Mouse (Mus musculus): ENCODE data around the gene Tnfrsf13b. TPM values are rescaled to one million over a fixed set of nuclear protein-coding genes. Genes with fewer than 3 reads are reported as not detected.
"Not testable (repeated sequence)": the region's sequence is repeated elsewhere in the genome, so short reads cannot be mapped to it uniquely, and the experiment has no call there.

Tnfrsf13b gene
- total and polyA plus RNA-seq, 2 experiments from 2014 or later, result 1.4 to 4.2 TPM

- Histone ChIP-seq H3K9me3 (ENCODE audit: low read length) (no peaks in the 10 kb centered on the region), H3K9ac (no peak overlapping the region), H3K4me1 (ENCODE audit: insufficient read depth) (no peaks in the 10 kb centered on the region), H3K27ac (ENCODE audit: low read depth, low read length) (no peak overlapping the region), H3K4me3 (ENCODE audit: low read depth, low read length) (no peak overlapping the region), H3K27me3 (ENCODE audit: insufficient read depth, low read length) (no peaks in the 10 kb centered on the region), H3K4me2 (ENCODE audit: low read depth) (no peak overlapping the region), H3K36me3 (ENCODE audit: insufficient read depth) (no peaks in the 10 kb centered on the region)
- DNase-seq, result no peak
- no peak for TF ChIP-seq CTCF (IDR thresholded peaks at IDR 0.05; ENCODE audit: low read depth)
- ATAC-seq, result no peak
Measured at GRCm38 (mm10) chr11:61181624-61182023, 55.1 kb downstream of the Tnfrsf13b start.

- H3K36me3 ChIP-seq (ENCODE audit: insufficient read depth), result no peaks in the 10 kb centered on the region
- no peak overlapping the region for H3K4me3 ChIP-seq (ENCODE audit: low read depth, low read length)
- no peak for TF ChIP-seq CTCF (IDR thresholded peaks at IDR 0.05; ENCODE audit: low read depth)
- no peaks in the 10 kb centered on the region for H3K9me3 ChIP-seq (ENCODE audit: low read length)
- no peaks in the 10 kb centered on the region for H3K4me1 ChIP-seq (ENCODE audit: insufficient read depth)
- ATAC-seq (no peak), DNase-seq (no peak)
- no peaks in the 10 kb centered on the region for H3K27me3 ChIP-seq (ENCODE audit: insufficient read depth, low read length)
- H3K9ac ChIP-seq, result no peak overlapping the region
- H3K27ac ChIP-seq (ENCODE audit: low read depth, low read length), result no peak overlapping the region
- 50% methylated on average over 1 of the region's 1 CpGs for WGBS
- H3K4me2 ChIP-seq (ENCODE audit: low read depth), result no peak overlapping the region
Measured at GRCm38 (mm10) chr11:61183820-61184219, 57.3 kb downstream of the Tnfrsf13b start.

- Histone ChIP-seq H3K9ac (no peak overlapping the region), H3K4me3 (ENCODE audit: low read depth, low read length) (no peak overlapping the region), H3K4me2 (ENCODE audit: low read depth) (no peak overlapping the region), H3K27ac (ENCODE audit: low read depth, low read length) (no peak overlapping the region), H3K9me3 (ENCODE audit: low read length) (no peaks in the 10 kb centered on the region), H3K4me1 (ENCODE audit: insufficient read depth) (no peaks in the 10 kb centered on the region), H3K27me3 (ENCODE audit: insufficient read depth, low read length) (no peaks in the 10 kb centered on the region), H3K36me3 (ENCODE audit: insufficient read depth) (no peaks in the 10 kb centered on the region)
- DNase-seq (peak; percentile 59), ATAC-seq (peak; percentile 72)
- WGBS, result 42% methylated on average over 2 of the region's 2 CpGs
- TF ChIP-seq CTCF (IDR thresholded peaks at IDR 0.05; ENCODE audit: low read depth), result no peak
Measured at GRCm38 (mm10) chr11:61190776-61191175, 64.2 kb downstream of the Tnfrsf13b start.

GRCm38 (mm10) chr11:61192123-61192522, 65.6 kb downstream of the Tnfrsf13b start:
- not testable (repeated sequence) for H3K27ac ChIP-seq (ENCODE audit: low read depth, low read length); H3K36me3 ChIP-seq (ENCODE audit: insufficient read depth); H3K9me3 ChIP-seq (ENCODE audit: low read length); H3K4me2 ChIP-seq (ENCODE audit: low read depth); ATAC-seq; H3K9ac ChIP-seq; H3K4me3 ChIP-seq (ENCODE audit: low read depth, low read length); H3K27me3 ChIP-seq (ENCODE audit: insufficient read depth, low read length); H3K4me1 ChIP-seq (ENCODE audit: insufficient read depth); DNase-seq
- 87% methylated on average over 7 of the region's 10 CpGs for WGBS

GRCm38 (mm10) chr11:61192779-61193178, 66.2 kb downstream of the Tnfrsf13b start:
- H3K9me3 ChIP-seq (ENCODE audit: low read length), result no peaks in the 10 kb centered on the region
- no peak overlapping the region for H3K4me2 ChIP-seq (ENCODE audit: low read depth)
- TF ChIP-seq CTCF (IDR thresholded peaks at IDR 0.05; ENCODE audit: low read depth), result no peak
- no peak overlapping the region for H3K9ac ChIP-seq
- H3K4me3 ChIP-seq (ENCODE audit: low read depth, low read length), result no peak overlapping the region
- H3K27ac ChIP-seq (ENCODE audit: low read depth, low read length), result no peak overlapping the region
- no peaks in the 10 kb centered on the region for H3K27me3 ChIP-seq (ENCODE audit: insufficient read depth, low read length)
- H3K4me1 ChIP-seq (ENCODE audit: insufficient read depth), result no peaks in the 10 kb centered on the region
- DNase-seq, result no peak
- ATAC-seq, result no peak
- H3K36me3 ChIP-seq (ENCODE audit: insufficient read depth), result no peaks in the 10 kb centered on the region
- WGBS, result 87% methylated on average over 2 of the region's 2 CpGs

- ATAC-seq, result peak; percentile 86
- 10% methylated on average over 9 of the region's 9 CpGs for WGBS
Measured at GRCm38 (mm10) chr11:61193392-61193791, 66.8 kb downstream of the Tnfrsf13b start.

GRCm38 (mm10) chr11:61196616-61197353, 70.2 kb downstream of the Tnfrsf13b start:
- no peak for DNase-seq
- no peaks in the 10 kb centered on the region for H3K9me3 ChIP-seq (ENCODE audit: low read length)
- no peaks in the 10 kb centered on the region for H3K27me3 ChIP-seq (ENCODE audit: insufficient read depth, low read length)
- no peaks in the 10 kb centered on the region for H3K36me3 ChIP-seq (ENCODE audit: insufficient read depth)
- no peak overlapping the region for H3K27ac ChIP-seq (ENCODE audit: low read depth, low read length)
- no peak overlapping the region for H3K9ac ChIP-seq
- WGBS, result 84% methylated on average over 14 of the region's 14 CpGs
- H3K4me3 ChIP-seq (ENCODE audit: low read depth, low read length), result no peak overlapping the region
- H3K4me2 ChIP-seq (ENCODE audit: low read depth), result no peak overlapping the region
- no peak for ATAC-seq
- H3K4me1 ChIP-seq (ENCODE audit: insufficient read depth), result no peaks in the 10 kb centered on the region
- no peak for TF ChIP-seq CTCF (IDR thresholded peaks at IDR 0.05; ENCODE audit: low read depth)

More at GRCm38 (mm10) chr11:61193392-61193791, 66.8 kb downstream of the Tnfrsf13b start:
- TF ChIP-seq CTCF (IDR thresholded peaks at IDR 0.05; ENCODE audit: low read depth), result peak; percentile 97
- Histone ChIP-seq H3K4me3 (ENCODE audit: low read depth, low read length) (no peak overlapping the region), H3K4me1 (ENCODE audit: insufficient read depth) (no peaks in the 10 kb centered on the region), H3K27me3 (ENCODE audit: insufficient read depth, low read length) (no peaks in the 10 kb centered on the region), H3K4me2 (ENCODE audit: low read depth) (no peak overlapping the region), H3K9ac (no peak overlapping the region), H3K27ac (ENCODE audit: low read depth, low read length) (no peak overlapping the region), H3K9me3 (ENCODE audit: low read length) (no peaks in the 10 kb centered on the region), H3K36me3 (ENCODE audit: insufficient read depth) (no peaks in the 10 kb centered on the region)
- DNase-seq, result peak; percentile 89

Data from forebrain, postnatal 0 days (tissue).